Mouse (Mus musculus): ENCODE data around the gene Stat6.
A peak's percentile ranks its signal among the peaks of the same experiment; 100 is the strongest.

The Stat6 gene

GRCm38 (mm10) chr10:127615591-127615990 lies 27.2 kb upstream of the Stat6 start:
- no peak for DNase-seq

GRCm38 (mm10) chr10:127616261-127616679 lies 26.5 kb upstream of the Stat6 start:
- DNase-seq, result no peak

- DNase-seq, result no peak
Measured at GRCm38 (mm10) chr10:127617294-127617693, 25.5 kb upstream of the Stat6 start.

- DNase-seq, result no peak
Measured at GRCm38 (mm10) chr10:127618173-127618572, 24.6 kb upstream of the Stat6 start.

GRCm38 (mm10) chr10:127619119-127619721 lies 23.6 kb upstream of the Stat6 start:
- DNase-seq, result no peak

GRCm38 (mm10) chr10:127619941-127620405 lies 22.8 kb upstream of the Stat6 start:
- DNase-seq, result no peak

- DNase-seq, result peak; percentile 32
Measured at GRCm38 (mm10) chr10:127620406-127621190, 22.2 kb upstream of the Stat6 start, which contains the start of gene Lrp1. Gene Lrp1, minus strand, starts transcription at chr10:127621148.

GRCm38 (mm10) chr10:127621191-127622056 lies 21.4 kb upstream of the Stat6 start:
- DNase-seq, result peak; percentile 58

- DNase-seq, result no peak
Measured at GRCm38 (mm10) chr10:127622057-127622392, 20.8 kb upstream of the Stat6 start.

- DNase-seq, result no peak
Measured at GRCm38 (mm10) chr10:127622661-127623060, 20.1 kb upstream of the Stat6 start.

GRCm38 (mm10) chr10:127623439-127624216 lies 19.2 kb upstream of the Stat6 start:
- DNase-seq, result no peak

- peak; percentile 58 for DNase-seq
Measured at GRCm38 (mm10) chr10:127626433-127626832, 16.4 kb upstream of the Stat6 start.

- no peak for DNase-seq
Measured at GRCm38 (mm10) chr10:127631261-127632214, 11.2 kb upstream of the Stat6 start.

GRCm38 (mm10) chr10:127632668-127633271 lies 10.0 kb upstream of the Stat6 start:
- no peak for DNase-seq

GRCm38 (mm10) chr10:127640421-127640820 lies 2.4 kb upstream of the Stat6 start:
- DNase-seq, result no peak

- peak; percentile 93 for DNase-seq
Measured at GRCm38 (mm10) chr10:127641861-127642771, 670 bp upstream of the Stat6 start.

GRCm38 (mm10) chr10:127643553-127644238 lies 910 bp downstream of the Stat6 start:
- DNase-seq, result peak; percentile 87

GRCm38 (mm10) chr10:127645791-127646190 lies 3.0 kb downstream of the Stat6 start:
- no peak for DNase-seq

Measured in thymus, postnatal 14 days (tissue).